Mouse (Mus musculus) heart, postnatal 0 days (tissue): ENCODE measurements at regions not wholly inside any gene's neighbourhood (a gene's known extent, or its start where the extent isn't known, plus 50 kb on each side); places are given as distances from the start of the nearest gene placed in this dataset.

Source experiments
- ATAC-seq: fragments of 200-750 bp; cut with Nextera tagmentation; 2 replicates; pipeline ENCODE4 v1.8.0; 2017; ENCODE audit warnings: low read depth, moderate number of reproducible peaks, moderate library complexity; ENCODE audit not compliant: insufficient read depth
- DNase-seq: peaks from one replicate; pipeline ENCODE4 v3.0.0-alpha.2; 2016; ENCODE audit warnings: low spot score
- H3K27ac ChIP-seq: fragments of 300-500 bp; sonication (generic); 2 replicates; pipeline ENCODE4 v1.5.1; 2014; ENCODE audit warnings: low read depth, mild to moderate bottlenecking
- H3K27me3 ChIP-seq: fragments of 300-500 bp; sonication (generic); 2 replicates; pipeline ENCODE4 v1.6.1; 2014; ENCODE audit warnings: low read length, mixed read lengths; ENCODE audit not compliant: control insufficient read depth, insufficient read depth
- H3K36me3 ChIP-seq: fragments of 300-500 bp; sonication (generic); replicated peaks from 2 replicates; pipeline ENCODE4 v1.6.1; 2014; ENCODE audit warnings: low read length, mixed read lengths; ENCODE audit not compliant: control insufficient read depth, insufficient read depth
- H3K4me1 ChIP-seq: fragments of 300-500 bp; sonication (generic); 2 replicates; pipeline ENCODE4 v1.6.1; 2014; ENCODE audit warnings: antibody characterized with exemption; ENCODE audit not compliant: control insufficient read depth, insufficient read depth
- H3K4me2 ChIP-seq: fragments of 300-500 bp; sonication (generic); 2 replicates; pipeline ENCODE4 v1.6.1; 2014; ENCODE audit warnings: low read depth, mild to moderate bottlenecking, low read length, moderate library complexity
- H3K4me3 ChIP-seq: fragments of 300-500 bp; sonication (generic); 2 replicates; pipeline ENCODE4 v1.5.1; 2014; ENCODE audit warnings: low read depth, low read length
- H3K9ac ChIP-seq: fragments of 300-500 bp; sonication (generic); replicated peaks from 2 replicates; pipeline ENCODE4 v1.6.1; 2014; ENCODE audit warnings: low read depth, low read length, mixed read lengths
- H3K9me3 ChIP-seq: fragments of 300-500 bp; sonication (generic); replicated peaks from 2 replicates; pipeline ENCODE4 v1.6.1; 2016; ENCODE audit warnings: low read length; ENCODE audit not compliant: control insufficient read depth
- CTCF ChIP-seq: IDR thresholded peaks from 2 replicates; pipeline ENCODE4 v1.5.1; 2016; ENCODE audit warnings: antibody characterized with exemption, control low read depth, low read depth
- EP300 ChIP-seq: IDR thresholded peaks from 2 replicates; pipeline ENCODE4 v1.6.1; 2016; ENCODE audit warnings: antibody characterized with exemption, low read depth
- WGBS: fragments of 180-500 bp; shearing (Covaris S2); extraction: QIAGEN DNeasy Blood & Tissue Kit; methylation state at CpG from one replicate; pipeline ENCODE4 v1.1.7; 2014; 5-methylcytosine and 5-hydroxymethylcytosine counted together

- H3K4me1 ChIP-seq, result no peaks in the 10 kb centered on the region
- no peak for DNase-seq
- H3K27ac ChIP-seq, result no peak overlapping the region
- no peak for ATAC-seq
- TF ChIP-seq EP300, result no peak
- no peak for TF ChIP-seq CTCF
- H3K9me3 ChIP-seq, result no peaks in the 10 kb centered on the region
- no peaks in the 10 kb centered on the region for H3K36me3 ChIP-seq
- H3K27me3 ChIP-seq, result no peaks in the 10 kb centered on the region
- no peak overlapping the region for H3K4me3 ChIP-seq
- WGBS, result 83% methylated on average over 13 of the region's 13 CpGs
- no peak overlapping the region for H3K4me2 ChIP-seq
- H3K9ac ChIP-seq, result no peak overlapping the region
Observed at GRCm38 (mm10) chr10:118603857-118604414, 163.1 kb downstream of the Ifng start.

GRCm38 (mm10) chr10:118605156-118605821 is 164.4 kb downstream of the Ifng start:
- no peaks in the 10 kb centered on the region for H3K27me3 ChIP-seq
- no peaks in the 10 kb centered on the region for H3K9me3 ChIP-seq
- DNase-seq, result no peak
- no peak overlapping the region for H3K4me2 ChIP-seq
- no peak overlapping the region for H3K9ac ChIP-seq
- no peak for ATAC-seq
- H3K27ac ChIP-seq, result no peak overlapping the region
- no peak overlapping the region for H3K4me3 ChIP-seq
- no peaks in the 10 kb centered on the region for H3K36me3 ChIP-seq
- no peaks in the 10 kb centered on the region for H3K4me1 ChIP-seq
- 86% methylated on average over 10 of the region's 10 CpGs for WGBS
- TF ChIP-seq CTCF, result no peak
- no peak for TF ChIP-seq EP300

GRCm38 (mm10) chr10:118607418-118607817 is 166.6 kb downstream of the Ifng start:
- WGBS, result 83% methylated on average over 1 of the region's 1 CpGs
- DNase-seq, result no peak
- Histone ChIP-seq H3K27ac (no peak overlapping the region), H3K36me3 (no peaks in the 10 kb centered on the region), H3K4me3 (no peak overlapping the region), H3K4me1 (no peaks in the 10 kb centered on the region), H3K4me2 (no peak overlapping the region), H3K27me3 (no peaks in the 10 kb centered on the region), H3K9ac (no peak overlapping the region), H3K9me3 (no peaks in the 10 kb centered on the region)
- ATAC-seq, result no peak
- TF ChIP-seq EP300 (no peak), CTCF (no peak)

- Histone ChIP-seq H3K9me3 (no peaks in the 10 kb centered on the region), H3K4me3 (no peak overlapping the region), H3K27me3 (no peaks in the 10 kb centered on the region), H3K4me2 (no peak overlapping the region), H3K4me1 (no peaks in the 10 kb centered on the region), H3K9ac (no peak overlapping the region), H3K27ac (no peak overlapping the region), H3K36me3 (no peaks in the 10 kb centered on the region)
- ATAC-seq (no peak), DNase-seq (no peak)
- 69% methylated on average over 4 of the region's 4 CpGs for WGBS
- TF ChIP-seq EP300 (no peak), CTCF (no peak)
Observed at GRCm38 (mm10) chr10:118608376-118609145, 167.7 kb downstream of the Ifng start.

GRCm38 (mm10) chr10:118609157-118609556 is 168.3 kb downstream of the Ifng start:
- 52% methylated on average over 4 of the region's 4 CpGs for WGBS
- no peak for DNase-seq
- no peak for ATAC-seq
- H3K27ac ChIP-seq, result no peak overlapping the region
- no peak overlapping the region for H3K4me2 ChIP-seq
- H3K36me3 ChIP-seq, result no peaks in the 10 kb centered on the region
- H3K4me3 ChIP-seq, result no peak overlapping the region
- no peaks in the 10 kb centered on the region for H3K27me3 ChIP-seq
- no peak for TF ChIP-seq EP300
- no peak for TF ChIP-seq CTCF
- H3K9ac ChIP-seq, result no peak overlapping the region
- H3K4me1 ChIP-seq, result no peaks in the 10 kb centered on the region
- H3K9me3 ChIP-seq, result no peaks in the 10 kb centered on the region
